Mouse (Mus musculus): ENCODE measurements at regions not wholly inside any gene's neighbourhood (a gene's known extent, or its start where the extent isn't known, plus 50 kb on each side); places are given as distances from the start of the nearest gene placed in this dataset.

DNA sequence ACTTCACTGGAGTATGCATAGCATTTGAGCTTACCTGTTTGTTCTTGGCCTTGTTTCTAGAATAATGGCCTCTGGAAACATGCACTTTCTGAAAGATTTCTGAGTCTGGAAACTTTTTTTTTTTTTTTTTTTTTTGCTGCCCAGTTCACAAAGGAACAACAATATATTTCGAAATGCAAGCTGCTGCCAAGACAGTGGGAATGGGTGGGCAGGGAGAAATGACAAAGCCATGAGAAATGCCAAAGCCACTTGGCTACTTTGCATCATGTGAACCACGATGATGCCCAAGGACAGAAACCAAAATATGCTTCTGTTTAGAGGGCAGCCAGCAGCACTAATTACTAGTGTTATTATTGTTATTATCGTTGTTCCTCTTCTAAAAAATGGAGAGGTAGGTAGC is 218.7 kb upstream of the Ptger4 start:
- ATAC-seq (ENCODE audit: extremely low read depth, insufficient number of reproducible peaks, low FRiP score, low TSS enrichment): no peak
- Histone ChIP-seq H3K9me3 (no peaks in the 10 kb centered on the region), H3K36me3 (no peaks in the 10 kb centered on the region), H3K4me1 (no peaks in the 10 kb centered on the region), H3K4me2 (no peak overlapping the region), H3K27me3 (replicated peaks) (no peaks in the 10 kb centered on the region), H3K4me3 (no peak overlapping the region), H3K9ac (no peak overlapping the region), H3K27ac (replicated peaks) (no peak overlapping the region)
- WGBS: 76% methylated on average over 3 of the region's 3 CpGs

DNA sequence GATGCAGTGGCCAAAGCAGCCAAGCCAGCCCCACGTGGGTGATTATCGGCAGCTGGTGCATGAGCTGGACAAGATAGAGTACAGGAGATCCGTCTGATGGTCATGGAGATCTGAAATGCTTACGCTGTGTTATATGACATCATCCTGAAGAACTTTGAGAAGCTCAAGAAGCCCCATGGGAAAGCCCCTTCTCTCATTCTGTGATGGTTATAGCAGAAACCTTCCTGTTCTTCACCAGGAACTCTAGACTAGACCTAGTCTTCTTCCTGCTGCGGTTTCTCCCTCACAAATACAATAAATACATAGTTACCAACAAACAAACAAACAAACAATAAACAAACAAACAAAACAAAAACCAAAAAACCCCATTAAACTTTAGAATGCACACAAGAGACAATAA is 220.7 kb upstream of the Ptger4 start:
- Histone ChIP-seq H3K27ac (replicated peaks) (no peak overlapping the region), H3K4me2 (no peak overlapping the region), H3K4me1 (no peaks in the 10 kb centered on the region), H3K4me3 (no peak overlapping the region), H3K36me3 (no peaks in the 10 kb centered on the region), H3K9ac (no peak overlapping the region), H3K27me3 (replicated peaks) (no peaks in the 10 kb centered on the region), H3K9me3 (no peaks in the 10 kb centered on the region)
- no peak for ATAC-seq (ENCODE audit: extremely low read depth, insufficient number of reproducible peaks, low FRiP score, low TSS enrichment)
- 68% methylated on average over 5 of the region's 5 CpGs for WGBS

DNA sequence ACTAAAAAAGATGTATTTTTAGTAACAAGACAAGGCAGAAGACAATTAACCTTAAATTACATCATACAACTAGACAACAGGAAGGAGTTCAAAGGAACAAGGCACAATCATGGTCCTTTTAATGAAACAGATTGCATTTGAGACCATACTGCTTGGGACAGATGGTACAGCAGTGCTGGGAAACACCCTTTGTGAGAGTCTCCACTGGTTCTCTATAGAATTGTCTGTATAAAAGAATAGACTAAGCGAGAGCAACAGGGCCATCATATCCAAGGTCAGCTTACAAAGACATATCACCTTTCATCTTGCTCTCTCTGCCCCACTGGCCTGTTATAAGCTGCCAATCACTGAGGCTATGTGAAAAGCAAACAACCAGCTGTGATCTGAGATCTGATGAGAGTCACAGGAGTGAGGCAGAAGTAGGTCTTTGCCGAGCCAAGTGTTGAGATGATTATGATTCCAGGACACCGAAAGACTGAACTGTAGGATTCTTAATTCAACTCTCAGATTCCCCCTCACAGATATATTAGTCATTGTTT is 224.6 kb upstream of the Ptger4 start:
- H3K9ac ChIP-seq: no peak overlapping the region
- H3K9me3 ChIP-seq: no peaks in the 10 kb centered on the region
- H3K27me3 ChIP-seq (replicated peaks): no peaks in the 10 kb centered on the region
- H3K4me1 ChIP-seq: no peaks in the 10 kb centered on the region
- no peak overlapping the region for H3K4me2 ChIP-seq
- 66% methylated on average over 3 of the region's 3 CpGs for WGBS
- H3K4me3 ChIP-seq: no peak overlapping the region
- no peak for ATAC-seq (ENCODE audit: extremely low read depth, insufficient number of reproducible peaks, low FRiP score, low TSS enrichment)
- no peaks in the 10 kb centered on the region for H3K36me3 ChIP-seq
- no peak overlapping the region for H3K27ac ChIP-seq (replicated peaks)

DNA sequence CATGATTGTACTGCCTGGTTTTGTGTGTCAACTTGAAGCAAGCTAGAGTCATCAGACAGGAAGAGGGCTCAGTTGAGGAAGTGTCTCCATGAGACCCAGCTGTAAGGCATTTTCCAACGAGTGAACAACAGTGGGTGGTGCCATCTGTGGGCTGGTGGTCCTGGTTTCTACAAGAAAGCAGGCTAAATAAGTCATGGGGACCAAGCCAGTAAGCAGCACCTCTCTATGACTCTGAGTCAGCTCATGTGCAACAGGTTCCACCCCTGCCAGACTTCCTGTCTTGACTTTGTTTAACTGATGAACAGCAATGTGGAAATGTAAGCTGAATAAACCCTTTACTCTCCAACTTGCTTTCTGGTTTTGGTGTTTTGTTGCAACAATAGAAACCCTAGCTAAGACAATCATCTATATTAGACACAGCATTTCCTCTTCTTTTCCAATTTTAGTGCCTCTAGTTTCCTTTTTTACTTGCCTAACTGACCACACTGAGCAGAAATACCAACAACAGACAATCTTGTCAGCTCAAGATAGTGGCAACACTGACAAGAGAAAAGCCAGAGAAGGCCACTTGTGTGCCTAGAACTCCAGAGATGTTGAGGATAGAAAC is 231.5 kb upstream of the Ptger4 start:
- H3K36me3 ChIP-seq: no peaks in the 10 kb centered on the region
- H3K27me3 ChIP-seq (replicated peaks): no peaks in the 10 kb centered on the region
- no peak for ATAC-seq (ENCODE audit: extremely low read depth, insufficient number of reproducible peaks, low FRiP score, low TSS enrichment)
- H3K4me3 ChIP-seq: no peak overlapping the region
- H3K4me2 ChIP-seq: no peak overlapping the region
- 48% methylated on average over 1 of the region's 1 CpGs for WGBS
- no peaks in the 10 kb centered on the region for H3K9me3 ChIP-seq
- H3K27ac ChIP-seq (replicated peaks): no peak overlapping the region
- no peaks in the 10 kb centered on the region for H3K4me1 ChIP-seq
- no peak overlapping the region for H3K9ac ChIP-seq

DNA sequence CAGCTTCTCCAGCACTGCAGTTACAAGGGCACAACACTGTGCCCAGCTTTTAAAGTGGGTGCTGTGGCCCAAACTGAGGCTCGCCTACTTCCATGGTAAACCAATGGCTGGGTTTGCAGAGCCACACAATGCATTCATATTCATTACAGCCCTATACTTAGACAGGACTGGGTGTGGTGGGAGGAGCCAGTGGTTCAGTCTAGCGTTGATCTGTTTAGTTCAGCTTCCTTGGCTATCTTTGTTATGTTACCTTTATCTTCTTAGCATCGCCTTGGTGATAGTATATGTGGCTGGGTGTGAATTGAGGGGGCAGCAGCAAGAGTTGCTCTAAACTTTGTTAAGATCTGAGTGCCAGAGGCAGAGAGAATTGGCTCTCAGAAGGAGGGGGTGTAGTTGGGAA is 249.3 kb upstream of the Ptger4 start:
- Histone ChIP-seq H3K36me3 (no peaks in the 10 kb centered on the region), H3K4me2 (no peak overlapping the region), H3K9ac (no peak overlapping the region), H3K27me3 (replicated peaks) (no peaks in the 10 kb centered on the region), H3K4me1 (no peaks in the 10 kb centered on the region), H3K9me3 (no peaks in the 10 kb centered on the region), H3K27ac (replicated peaks) (no peak overlapping the region), H3K4me3 (no peak overlapping the region)
- 40% methylated on average over 3 of the region's 3 CpGs for WGBS
- no peak for ATAC-seq (ENCODE audit: extremely low read depth, insufficient number of reproducible peaks, low FRiP score, low TSS enrichment)

DNA sequence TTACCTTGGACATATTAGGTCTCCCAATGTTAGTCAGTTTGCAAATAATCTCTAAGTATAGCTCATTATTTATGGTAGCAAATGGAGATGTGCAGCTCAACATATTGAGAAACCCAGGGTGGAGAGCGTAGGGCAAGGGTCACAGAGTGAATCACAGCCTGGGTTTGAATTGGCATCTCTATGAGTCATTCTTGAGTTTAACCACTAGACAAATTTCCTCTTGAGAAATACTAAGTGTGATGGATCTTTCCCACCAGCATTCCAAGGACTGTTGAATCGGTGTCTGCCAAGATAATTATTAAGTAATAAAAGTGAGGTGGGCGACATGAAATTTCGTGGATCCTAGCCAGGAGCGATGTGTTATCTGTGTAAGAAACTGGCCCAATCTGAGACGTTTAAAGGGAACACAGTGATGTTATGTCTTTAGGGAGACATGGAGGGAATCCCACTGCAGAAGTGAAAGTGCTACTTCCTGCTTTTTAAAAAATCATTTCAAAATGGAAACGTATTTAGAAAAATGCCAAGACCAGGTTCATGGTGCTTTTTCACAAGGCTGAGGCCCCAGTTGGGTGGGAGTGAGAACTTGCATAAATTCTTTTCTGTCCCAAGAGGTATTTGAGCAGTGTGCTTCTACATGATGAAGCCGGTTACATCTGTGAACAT is 251.3 kb upstream of the Ptger4 start:
- H3K4me3 ChIP-seq: no peak overlapping the region
- H3K4me2 ChIP-seq: no peak overlapping the region
- no peaks in the 10 kb centered on the region for H3K36me3 ChIP-seq
- no peak overlapping the region for H3K27ac ChIP-seq (replicated peaks)
- H3K9me3 ChIP-seq: no peaks in the 10 kb centered on the region
- no peak for ATAC-seq (ENCODE audit: extremely low read depth, insufficient number of reproducible peaks, low FRiP score, low TSS enrichment)
- H3K9ac ChIP-seq: no peak overlapping the region
- H3K27me3 ChIP-seq (replicated peaks): no peaks in the 10 kb centered on the region
- WGBS: 70% methylated on average over 8 of the region's 8 CpGs
- no peaks in the 10 kb centered on the region for H3K4me1 ChIP-seq

DNA sequence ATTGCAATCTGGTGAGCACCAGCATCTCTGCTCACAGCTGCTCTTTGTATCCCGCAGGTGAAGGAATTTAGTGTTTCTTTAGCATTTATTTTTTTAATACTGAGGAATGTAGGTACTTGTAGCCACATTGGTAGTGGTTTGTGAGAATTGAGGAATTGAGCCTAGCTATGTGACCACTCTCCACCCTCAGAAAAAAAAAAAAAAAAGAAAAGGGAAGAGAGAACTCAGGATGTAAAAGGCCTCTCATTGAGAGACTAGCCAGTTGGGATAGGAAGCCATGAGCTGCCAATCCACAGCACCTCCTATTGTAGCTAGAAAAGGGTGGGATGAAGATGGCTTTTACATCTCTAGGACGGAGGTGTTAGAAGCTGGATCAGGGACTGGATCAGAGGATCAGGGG is 252.0 kb upstream of the Ptger4 start:
- 71% methylated on average over 2 of the region's 2 CpGs for WGBS
- Histone ChIP-seq H3K9me3 (no peaks in the 10 kb centered on the region), H3K36me3 (no peaks in the 10 kb centered on the region), H3K4me3 (no peak overlapping the region), H3K27ac (replicated peaks) (no peak overlapping the region), H3K27me3 (replicated peaks) (no peaks in the 10 kb centered on the region), H3K4me2 (no peak overlapping the region), H3K9ac (no peak overlapping the region), H3K4me1 (no peaks in the 10 kb centered on the region)
- ATAC-seq (ENCODE audit: extremely low read depth, insufficient number of reproducible peaks, low FRiP score, low TSS enrichment): no peak

DNA sequence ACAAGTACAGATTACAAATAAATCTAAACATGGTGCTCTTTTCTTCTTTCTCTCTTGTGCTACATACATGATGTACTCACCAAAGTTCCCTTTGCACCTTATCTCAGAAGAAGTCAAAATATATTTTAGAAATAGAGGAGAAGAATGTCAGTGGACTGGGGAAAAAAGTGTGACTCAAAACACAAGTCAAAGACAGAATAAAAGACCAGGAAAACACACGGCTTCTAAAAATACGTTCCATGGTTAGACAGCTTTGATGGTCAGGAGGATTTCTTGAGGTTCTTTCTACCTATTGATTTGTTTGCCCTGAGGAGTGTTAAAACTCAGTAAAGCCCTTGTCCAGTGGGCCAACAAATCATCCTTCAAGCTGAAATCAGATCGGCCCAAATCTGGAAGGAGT is 260.5 kb upstream of the Ptger4 start:
- no peaks in the 10 kb centered on the region for H3K4me1 ChIP-seq
- H3K27me3 ChIP-seq (replicated peaks): no peaks in the 10 kb centered on the region
- no peak overlapping the region for H3K27ac ChIP-seq (replicated peaks)
- H3K36me3 ChIP-seq: no peaks in the 10 kb centered on the region
- no peak for ATAC-seq (ENCODE audit: extremely low read depth, insufficient number of reproducible peaks, low FRiP score, low TSS enrichment)
- H3K4me2 ChIP-seq: no peak overlapping the region
- no peak overlapping the region for H3K4me3 ChIP-seq
- WGBS: 82% methylated on average over 3 of the region's 3 CpGs
- H3K9ac ChIP-seq: no peak overlapping the region
- H3K9me3 ChIP-seq: no peaks in the 10 kb centered on the region

DNA sequence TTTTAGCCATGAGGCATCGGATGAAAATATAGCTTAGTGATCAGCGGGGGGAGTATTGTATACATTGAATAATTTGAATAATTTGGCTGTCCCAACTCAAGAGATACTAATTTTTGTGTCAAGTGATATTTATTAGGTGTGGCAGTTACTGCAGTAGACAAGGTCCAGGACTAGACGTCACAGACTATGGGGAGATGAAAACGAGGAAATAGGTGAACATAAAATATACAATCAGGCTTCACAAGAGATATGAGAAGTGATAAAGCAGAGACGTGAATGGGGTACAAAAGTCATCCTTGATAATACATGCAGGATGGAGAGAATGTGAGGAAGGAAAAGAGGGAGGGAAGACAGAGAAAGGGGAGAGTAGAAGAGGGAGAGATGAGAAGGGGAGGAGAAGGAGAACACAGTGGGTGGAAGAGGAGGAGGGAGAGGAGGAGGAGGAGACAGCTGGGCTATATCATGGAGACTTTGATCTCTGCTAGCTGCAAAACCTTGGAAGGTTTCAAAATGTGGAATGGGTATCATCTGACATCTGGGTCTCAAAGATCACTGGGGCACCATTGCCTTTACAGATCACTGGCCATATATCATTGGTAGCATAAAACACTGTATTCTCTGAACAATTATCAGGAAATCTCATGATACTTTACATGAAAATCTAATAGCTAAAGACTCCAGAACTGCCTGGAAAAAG is 263.0 kb upstream of the Ptger4 start:
- Histone ChIP-seq H3K9ac (no peak overlapping the region), H3K36me3 (no peaks in the 10 kb centered on the region), H3K4me3 (no peak overlapping the region), H3K27me3 (replicated peaks) (no peaks in the 10 kb centered on the region), H3K4me2 (no peak overlapping the region), H3K9me3 (no peaks in the 10 kb centered on the region), H3K4me1 (no peaks in the 10 kb centered on the region), H3K27ac (replicated peaks) (no peak overlapping the region)
- ATAC-seq (ENCODE audit: extremely low read depth, insufficient number of reproducible peaks, low FRiP score, low TSS enrichment): no peak
- WGBS: 67% methylated on average over 5 of the region's 5 CpGs

DNA sequence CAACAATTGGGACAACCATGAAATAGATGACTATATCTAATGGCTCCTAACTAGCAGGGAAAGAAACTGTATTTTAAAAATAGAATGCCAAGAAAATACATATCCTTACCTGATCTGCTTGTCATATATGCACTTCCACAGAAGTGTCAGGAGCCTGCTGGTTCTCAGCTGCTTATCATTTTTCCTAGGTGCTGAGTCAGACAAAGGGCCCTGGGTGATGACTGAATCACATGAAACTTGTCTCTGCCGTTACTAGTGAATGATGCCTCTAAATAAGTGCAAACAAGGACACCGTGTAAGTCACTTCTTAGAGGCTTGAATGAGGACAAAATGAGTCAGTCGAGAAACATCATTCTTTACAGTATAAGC is 263.5 kb upstream of the Ptger4 start:
- no peaks in the 10 kb centered on the region for H3K4me1 ChIP-seq
- H3K36me3 ChIP-seq: no peaks in the 10 kb centered on the region
- no peak overlapping the region for H3K9ac ChIP-seq
- no peak overlapping the region for H3K4me2 ChIP-seq
- H3K27me3 ChIP-seq (replicated peaks): no peaks in the 10 kb centered on the region
- no peak for ATAC-seq (ENCODE audit: extremely low read depth, insufficient number of reproducible peaks, low FRiP score, low TSS enrichment)
- WGBS: 33% methylated on average over 3 of the region's 3 CpGs
- no peak overlapping the region for H3K4me3 ChIP-seq
- H3K27ac ChIP-seq (replicated peaks): no peak overlapping the region
- H3K9me3 ChIP-seq: no peaks in the 10 kb centered on the region

DNA sequence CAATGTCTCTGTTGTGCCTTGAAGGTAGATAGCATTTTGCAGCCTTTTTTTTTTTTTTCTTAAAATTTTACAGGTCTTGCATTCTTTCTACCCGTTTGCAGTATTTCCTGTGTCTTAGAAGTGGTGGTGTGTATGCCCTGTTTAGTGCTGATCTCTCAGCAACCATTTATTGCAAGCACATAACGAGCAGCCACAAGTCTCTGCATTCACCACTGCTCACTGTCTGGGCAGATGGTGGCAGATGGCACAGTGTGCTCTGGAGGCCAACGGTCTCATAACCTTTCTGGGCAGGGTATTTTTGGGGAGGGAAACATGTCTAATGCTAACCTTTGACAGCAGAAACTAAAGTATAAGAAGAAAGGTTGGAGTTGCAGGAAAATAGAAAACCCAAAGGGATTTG is 266.1 kb upstream of the Ptger4 start:
- H3K4me3 ChIP-seq: no peak overlapping the region
- no peak overlapping the region for H3K4me2 ChIP-seq
- no peaks in the 10 kb centered on the region for H3K36me3 ChIP-seq
- no peak overlapping the region for H3K27ac ChIP-seq (replicated peaks)
- H3K9me3 ChIP-seq: no peaks in the 10 kb centered on the region
- no peaks in the 10 kb centered on the region for H3K27me3 ChIP-seq (replicated peaks)
- 60% methylated on average over 3 of the region's 3 CpGs for WGBS
- H3K4me1 ChIP-seq: no peaks in the 10 kb centered on the region
- no peak for ATAC-seq (ENCODE audit: extremely low read depth, insufficient number of reproducible peaks, low FRiP score, low TSS enrichment)
- H3K9ac ChIP-seq: no peak overlapping the region

DNA sequence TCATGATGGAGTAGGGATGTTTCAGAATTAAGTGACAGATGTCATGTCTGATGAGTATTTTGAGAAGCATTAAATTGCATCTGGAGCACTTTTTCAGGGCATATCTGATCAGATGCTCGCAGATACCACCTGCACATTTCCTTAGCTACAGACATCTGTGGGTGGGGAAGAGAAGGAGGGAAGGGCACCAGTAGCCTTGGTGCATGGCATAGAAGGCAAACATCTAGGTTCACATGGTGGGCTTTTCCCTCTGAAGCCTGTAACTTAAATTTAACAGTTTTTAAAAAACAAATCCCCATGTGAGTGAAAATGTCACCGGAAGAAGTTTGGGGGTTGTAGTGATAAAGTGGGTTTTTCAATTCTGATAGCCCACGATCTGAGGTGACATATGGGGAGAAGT is 267.1 kb upstream of the Ptger4 start:
- H3K4me2 ChIP-seq: no peak overlapping the region
- H3K27ac ChIP-seq (replicated peaks): no peak overlapping the region
- H3K27me3 ChIP-seq (replicated peaks): no peaks in the 10 kb centered on the region

More for the DNA sequence above, 267.1 kb upstream of the Ptger4 start:
- 70% methylated on average over 3 of the region's 3 CpGs for WGBS
- Histone ChIP-seq H3K36me3 (no peaks in the 10 kb centered on the region), H3K9ac (no peak overlapping the region), H3K4me3 (no peak overlapping the region), H3K4me1 (no peaks in the 10 kb centered on the region), H3K9me3 (no peaks in the 10 kb centered on the region)
- ATAC-seq (ENCODE audit: extremely low read depth, insufficient number of reproducible peaks, low FRiP score, low TSS enrichment): no peak
